Mouse (Mus musculus) brain, embryonic 14.5 days (tissue): ENCODE results near the gene Ccdc12.

Experiments used
- CTCF ChIP-seq: fragments of 200-500 bp; IDR thresholded peaks from 2 replicates; pipeline ENCODE4 v1.5.1; 2012; ENCODE audit warnings: inconsistent platforms, mild to moderate bottlenecking, moderate library complexity, borderline replicate concordance; ENCODE audit not compliant: insufficient read depth, insufficient read length; ENCODE audit errors: extremely low read depth
- POLR2A ChIP-seq: fragments of 200-500 bp; IDR thresholded peaks from 2 replicates; pipeline ENCODE4 v1.6.1; 2012; ENCODE audit warnings: mild to moderate bottlenecking, inconsistent platforms, borderline replicate concordance; ENCODE audit not compliant: poor library complexity, insufficient read depth, insufficient read length, severe bottlenecking; ENCODE audit errors: extremely low read depth

DNA sequence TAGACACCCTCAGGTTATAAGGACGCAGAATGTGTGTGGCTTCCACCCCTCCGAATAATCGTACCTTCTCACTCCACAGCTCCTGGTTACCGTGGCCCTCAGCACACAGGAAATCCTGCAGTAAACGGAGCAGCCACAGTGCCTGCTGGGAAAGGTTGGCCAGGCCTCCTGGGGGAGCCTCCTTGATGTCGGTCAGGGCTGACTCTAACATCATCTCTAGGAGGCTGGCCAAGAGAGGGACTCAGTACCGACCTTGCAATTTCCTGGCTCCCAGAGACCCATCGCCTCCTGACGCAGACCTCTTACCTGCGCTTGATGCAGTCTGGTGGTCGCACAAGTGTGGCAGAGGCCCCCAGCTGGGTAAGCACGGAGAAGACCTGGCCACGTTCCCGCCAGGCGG, 23.6 kb upstream of the Ccdc12 start:
- TF ChIP-seq CTCF (no peak), POLR2A (no peak)
